Mouse (Mus musculus) cortical plate, adult 2 months (tissue): ENCODE measurements at regions not wholly inside any gene's neighbourhood (a gene's known extent, or its start where the extent isn't known, plus 50 kb on each side); places are given as distances from the start of the nearest gene placed in this dataset.

Experiments used
- CTCF ChIP-seq: fragments of 200-500 bp; IDR thresholded peaks from 2 replicates; pipeline ENCODE4 v1.5.1; 2011; ENCODE audit warnings: mild to moderate bottlenecking, control low read depth, low read length; ENCODE audit not compliant: insufficient read depth; ENCODE audit errors: extremely low read depth
- POLR2A ChIP-seq: fragments of 200-500 bp; IDR thresholded peaks from 2 replicates; pipeline ENCODE4 v1.6.1; 2011; ENCODE audit warnings: mild to moderate bottlenecking, low read length, control low read depth; ENCODE audit not compliant: insufficient read depth; ENCODE audit errors: extremely low read depth

DNA sequence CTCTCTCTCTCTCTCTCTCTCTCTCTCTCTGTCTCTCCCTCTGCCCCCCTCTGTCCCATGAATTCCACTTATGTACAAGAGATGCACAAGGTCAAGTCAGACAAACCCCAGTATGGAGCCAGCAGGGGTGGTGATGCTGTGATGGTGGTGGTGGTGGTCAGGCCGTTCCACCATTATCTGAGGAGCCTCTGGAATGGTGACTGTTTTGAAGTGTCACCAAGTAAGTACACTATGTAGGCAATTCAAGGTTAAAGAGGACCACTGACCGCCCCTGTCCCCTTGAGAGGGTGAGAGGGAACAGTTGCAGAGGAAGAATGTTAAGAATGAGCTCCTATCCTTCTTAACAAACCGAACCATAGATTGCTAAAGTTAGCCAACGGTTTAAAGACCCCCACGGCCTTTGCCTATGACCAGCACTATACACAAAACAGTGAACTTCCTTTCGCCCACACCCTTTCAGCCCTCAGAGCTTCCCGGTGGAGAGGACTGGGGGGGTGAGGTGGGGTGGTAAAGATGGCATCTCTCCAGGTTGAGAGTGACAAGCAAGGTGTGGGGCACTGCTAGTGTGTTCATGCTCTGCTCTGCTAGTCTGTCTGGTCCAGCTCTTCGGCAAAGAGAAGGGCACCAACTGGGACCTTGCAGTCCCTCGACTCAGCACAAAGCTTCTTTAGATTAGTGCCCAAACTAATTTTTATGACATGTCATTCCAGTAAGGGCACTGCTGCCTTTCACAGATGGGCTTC lies 128.7 kb upstream of the Ankrd55 start:
- TF ChIP-seq POLR2A (no peak), CTCF (no peak)
